Mouse (Mus musculus): Measurements from ENCODE around the gene Gm20479.

DNA sequence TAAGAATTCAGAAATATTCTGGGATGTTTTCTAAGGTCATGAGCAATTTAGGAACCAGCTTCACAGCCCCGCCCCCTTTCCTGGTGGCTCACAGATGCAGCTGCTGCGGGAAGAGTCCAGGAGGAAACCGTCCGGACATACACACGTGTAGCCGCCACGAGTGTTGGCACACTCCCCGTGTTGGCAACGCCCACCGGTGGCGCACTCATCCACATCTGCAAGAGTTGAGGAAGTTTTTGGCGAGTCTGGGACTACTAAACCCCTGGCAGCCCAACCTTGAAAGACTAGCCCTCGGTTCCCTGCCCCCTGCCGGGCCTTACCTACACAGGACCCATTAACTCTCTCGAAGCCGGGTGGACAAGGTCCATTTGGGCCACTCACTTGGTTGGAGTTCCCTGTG, 28.6 kb downstream of the Gm20479 start:
- TF ChIP-seq CTCF (conservative IDR thresholded peaks at IDR 0.05; ENCODE audit: low read length) (no peak), NANOG (IDR thresholded peaks at IDR 0.05; ENCODE audit: borderline replicate concordance, low read length) (no peak)
